Mouse (Mus musculus): ENCODE measurements around the gene Zg16.

DNA sequence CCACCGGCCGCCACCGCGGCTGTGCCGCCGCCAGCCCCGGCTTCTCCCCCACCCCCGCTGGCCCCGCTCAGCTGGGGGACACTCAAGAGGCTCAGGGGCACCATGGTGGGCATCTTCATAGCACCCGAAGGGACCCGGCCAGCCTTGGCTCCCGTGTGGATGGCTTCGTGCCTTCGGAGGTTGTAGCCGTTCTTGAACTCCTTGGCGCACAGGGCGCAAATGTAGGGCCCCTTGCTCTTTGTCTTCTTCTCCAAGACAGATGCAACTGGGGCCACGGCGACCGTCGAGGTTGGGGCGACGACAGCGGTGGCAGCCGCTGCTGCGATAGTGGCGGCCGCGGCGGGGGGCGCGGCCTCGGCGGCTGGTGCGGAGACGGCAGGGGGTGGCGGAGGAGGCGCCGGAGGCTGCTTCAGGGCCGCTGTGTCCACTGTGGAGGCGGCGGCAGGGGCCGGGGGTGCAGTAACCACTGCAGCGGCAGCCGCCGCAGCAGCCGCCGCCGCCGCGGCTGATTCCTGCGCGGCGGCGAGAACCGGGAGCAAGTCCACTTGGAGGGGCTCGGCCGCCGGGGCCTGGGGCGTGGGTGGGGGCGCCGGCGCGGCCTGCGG is 61.5 kb downstream of the Zg16 start:
- no peak for TF ChIP-seq POLR2A (IDR thresholded peaks at IDR 0.05; ENCODE audit: insufficient read length, low read depth)
- no peak for TF ChIP-seq CEBPB (IDR thresholded peaks at IDR 0.05; ENCODE audit: insufficient read depth, poor library complexity, severe bottlenecking)
- TF ChIP-seq E2F4 (IDR thresholded peaks at IDR 0.05; ENCODE audit: insufficient read depth), result no peak
- TF ChIP-seq SRF (IDR thresholded peaks at IDR 0.05; ENCODE audit: control insufficient read depth, insufficient read length, low read depth), result no peak
- no peak for TF ChIP-seq USF1 (IDR thresholded peaks at IDR 0.05; ENCODE audit: low read depth)
- TF ChIP-seq POLR2AphosphoS2 (IDR thresholded peaks at IDR 0.05; ENCODE audit: insufficient read length, low read depth), result no peak
